ENCODE assay signal across 8 mouse cellular contexts in the genomic region with DNA sequence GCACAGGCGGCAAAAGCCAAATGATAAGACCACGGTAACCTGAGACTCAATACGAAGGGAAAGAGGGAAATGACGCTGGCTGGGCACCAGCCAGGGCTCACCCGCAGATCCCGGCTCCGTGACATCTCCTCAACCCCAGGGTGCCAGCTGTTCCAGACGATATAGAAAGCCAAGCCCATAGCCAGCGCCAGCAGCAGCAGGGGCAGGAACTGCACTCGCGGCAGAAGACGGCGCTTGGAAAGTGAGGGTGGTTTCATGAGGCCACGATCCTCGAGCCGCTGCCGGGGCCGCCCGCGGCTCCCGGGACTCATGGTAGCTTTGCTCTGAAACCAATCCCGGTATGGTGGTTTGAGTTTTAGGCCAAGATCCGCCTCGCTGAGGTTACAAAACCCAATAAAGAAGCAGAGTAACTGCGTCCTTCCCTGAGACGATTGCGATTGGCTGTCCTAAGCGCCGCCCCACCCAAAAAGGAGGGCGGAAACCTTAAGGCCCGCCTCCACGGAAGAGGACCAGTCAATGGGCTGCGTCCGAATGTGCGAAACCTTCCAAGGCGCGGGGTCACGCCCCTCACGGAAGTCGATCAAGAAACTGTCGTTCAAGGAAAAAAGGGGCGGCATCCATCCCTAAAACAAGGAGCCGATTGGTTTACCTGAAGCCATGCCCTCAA. TPM values are rescaled to one million over a fixed set of nuclear protein-coding genes. Genes with fewer than 3 reads are reported as not detected.
DNase-seq lines count a peak whose midpoint lies in the region; ATAC-seq and TF ChIP-seq lines count a peak whose summit lies in the region.

Gene Qpctl, minus strand, starts transcription at position 417 of the 667 bp plus-strand sequence.

- TF ChIP-seq RAD21 in MEL (IDR thresholded peaks at IDR 0.05; ENCODE audit: low read depth, low read length), result no peak

- no peaks in the 10 kb centered on the region for H3K27me3 ChIP-seq in MEL (ENCODE audit: control insufficient read depth in 1 of 2, insufficient read depth in 2 of 2, low read length in 2 of 2)
- H3K27me3 ChIP-seq in cerebellum, adult 2 months (ENCODE audit: control insufficient read depth, insufficient read depth, low read length), result no peaks in the 10 kb centered on the region
- no peaks in the 10 kb centered on the region for H3K27me3 ChIP-seq in forebrain, postnatal 0 days (ENCODE audit: insufficient read depth, low read length)
- no peaks in the 10 kb centered on the region for H3K27me3 ChIP-seq in lung, embryonic 15.5 days

- peaks cover 0 to 6% of the 10 kb centered on the region in 2 experiments; a peak in 2 of 4 replicates for H3K36me3 ChIP-seq in MEL (ENCODE audit: control insufficient read depth in 1 of 2, insufficient read depth in 2 of 2, low read length in 2 of 2)
- peaks cover 37% of the 10 kb centered on the region for H3K36me3 ChIP-seq in forebrain, postnatal 0 days (ENCODE audit: insufficient read depth)
- H3K36me3 ChIP-seq in lung, embryonic 15.5 days, result peaks cover 24% of the 10 kb centered on the region

- TF ChIP-seq POLR2A in MEL (IDR thresholded peaks at IDR 0.05; ENCODE audit: control insufficient read depth in 1 of 2, insufficient read depth in 1 of 2, low read depth in 1 of 2, low read length in 2 of 2, poor library complexity in 1 of 2), result peak; percentile 72 to 83
- peak; percentile 53; the same call in 1 of the 2 replicates for TF ChIP-seq POLR2A in cerebellum, adult 2 months (IDR thresholded peaks at IDR 0.05; ENCODE audit: borderline replicate concordance, insufficient read depth, low read length)

- under 1% methylated on average over 43 of the region's 43 CpGs for WGBS in cerebellum, adult 2 months
- under 1% methylated on average over 43 of the region's 43 CpGs for whole genome bisulfite sequencing in forebrain, postnatal 0 days
- under 1% methylated on average over 43 of the region's 43 CpGs for WGBS in lung, embryonic 15.5 days

- DNase-seq in MEL (ENCODE audit: low read depth, low spot score), result peak; percentile 100
- DNase-seq in cerebellum, adult 2 months, result peak; percentile 97 to 99
- DNase-seq in forebrain, postnatal 0 days, result peak; percentile 99
- peak; percentile 98 for DNase-seq in heart, postnatal 4 days
- peak; percentile 98 to 99 for DNase-seq in layer of hippocampus, adult 8-10 months (ENCODE audit: low spot score in 2 of 2)
- DNase-seq in ovary, adult 18-20 months (ENCODE audit: low spot score), result peak; percentile 99
- peak; percentile 100 for DNase-seq in thymus, postnatal 0 days (ENCODE audit: low spot score)

- no peaks in the 10 kb centered on the region for H3K9me3 ChIP-seq in MEL (replicated peaks; ENCODE audit: insufficient read depth, low read length)
- no peaks in the 10 kb centered on the region for H3K9me3 ChIP-seq in forebrain, postnatal 0 days (ENCODE audit: low read length)
- no peaks in the 10 kb centered on the region for H3K9me3 ChIP-seq in lung, embryonic 15.5 days

- H3K9ac ChIP-seq in MEL (ENCODE audit: control insufficient read depth, low read depth, low read length, poor library complexity, severe bottlenecking), result peak within 1 kb of the TSS; percentile 94
- H3K9ac ChIP-seq in forebrain, postnatal 0 days, result peak within 1 kb of the TSS; percentile 67
- peak within 1 kb of the TSS; percentile 67 for H3K9ac ChIP-seq in lung, embryonic 15.5 days

- H3K79me2 ChIP-seq in MEL (ENCODE audit: control insufficient read depth, insufficient read depth, low read length, poor library complexity), result peaks cover 14% of the 10 kb centered on the region

- H3K4me2 ChIP-seq in forebrain, postnatal 0 days (ENCODE audit: low read depth), result peak within 1 kb of the TSS; percentile 87
- H3K4me2 ChIP-seq in lung, embryonic 15.5 days, result peak within 1 kb of the TSS; percentile 81

- peak; percentile 97 for ATAC-seq in forebrain, postnatal 0 days
- peak; percentile 97 for ATAC-seq in lung, embryonic 15.5 days (ENCODE audit: borderline replicate concordance, extremely low read depth, low FRiP score, low TSS enrichment)

- H3K4me3 ChIP-seq in MEL (ENCODE audit: control insufficient read depth in 1 of 2, insufficient read depth in 1 of 2, low read depth in 2 of 2, low read length in 2 of 2), result peak within 1 kb of the TSS; percentile 88 to 89
- peak within 1 kb of the TSS; percentile 90 for H3K4me3 ChIP-seq in cerebellum, adult 2 months (replicated peaks; ENCODE audit: insufficient read depth, low read depth, low read length)
- peak within 1 kb of the TSS; percentile 66 for H3K4me3 ChIP-seq in forebrain, postnatal 0 days (ENCODE audit: low read depth, low read length)
- peak within 1 kb of the TSS; percentile 75 for H3K4me3 ChIP-seq in lung, embryonic 15.5 days

- TF ChIP-seq CTCF in MEL (IDR thresholded peaks at IDR 0.05 in 2 of 3, conservative IDR thresholded peaks at IDR 0.05 in 1 of 3; ENCODE audit: control insufficient read depth in 1 of 3, insufficient read depth in 1 of 3, low read depth in 2 of 3, low read length in 3 of 3, poor library complexity in 1 of 3, severe bottlenecking in 1 of 3), result 0 out of 6 replicates have a peak, but pooled peaks of 1 of the 3 experiments have one; percentile 8
- TF ChIP-seq CTCF in cerebellum, adult 2 months (IDR thresholded peaks at IDR 0.05; ENCODE audit: borderline replicate concordance, insufficient read depth, low read depth, low read length), result no peak
- 0 out of 2 replicates have a peak, but pooled peaks have one; percentile 13 for TF ChIP-seq CTCF in forebrain, postnatal 0 days (IDR thresholded peaks at IDR 0.05; ENCODE audit: low read depth)

- TF ChIP-seq EP300 in MEL (IDR thresholded peaks at IDR 0.05; ENCODE audit: low read depth in 1 of 2, low read length in 2 of 2), result no peak

- H3K4me1 ChIP-seq in MEL (ENCODE audit: control insufficient read depth in 1 of 2, insufficient read depth in 2 of 2, low read length in 2 of 2), result peaks cover 4 to 17% of the 10 kb centered on the region in 2 experiments; a peak in 3 of 4 replicates
- peaks cover 9% of the 10 kb centered on the region for H3K4me1 ChIP-seq in cerebellum, adult 2 months (ENCODE audit: control insufficient read depth, insufficient read depth, low read length)
- peaks cover 20% of the 10 kb centered on the region for H3K4me1 ChIP-seq in forebrain, postnatal 0 days (ENCODE audit: insufficient read depth)
- peaks cover 22% of the 10 kb centered on the region for H3K4me1 ChIP-seq in lung, embryonic 15.5 days

- peak within 1 kb of the TSS; percentile 94 for H3K27ac ChIP-seq in MEL (ENCODE audit: control insufficient read depth, low read depth, low read length)
- H3K27ac ChIP-seq in cerebellum, adult 2 months (ENCODE audit: insufficient read depth, low read length), result peak within 1 kb of the TSS; percentile 48
- H3K27ac ChIP-seq in forebrain, postnatal 0 days (ENCODE audit: low read depth, low read length), result peak within 1 kb of the TSS; percentile 88
- H3K27ac ChIP-seq in lung, embryonic 15.5 days, result peak within 1 kb of the TSS; percentile 82

TF ChIP-seq in MEL, 35 proteins besides CTCF, POLR2A, EP300 and RAD21 (continues in another document):
- TF ChIP-seq NRF1 (IDR thresholded peaks at IDR 0.05; ENCODE audit: insufficient read depth, low read depth, low read length, poor library complexity, severe bottlenecking) (no peak), ZC3H11A (IDR thresholded peaks at IDR 0.05; ENCODE audit: low read depth, low read length) (no peak), ZMIZ1 (IDR thresholded peaks at IDR 0.05; ENCODE audit: low read depth, low read length) (peak; percentile 78), MYB (IDR thresholded peaks at IDR 0.05; ENCODE audit: low read depth, low read length) (0 out of 2 replicates have a peak, but pooled peaks have one; percentile 28), ETS1 (IDR thresholded peaks at IDR 0.05; ENCODE audit: low read depth, low read length) (peak; percentile 46), KAT2A (conservative IDR thresholded peaks at IDR 0.05; ENCODE audit: low read depth, low read length) (0 out of 2 replicates have a peak, but pooled peaks have one; percentile 41), E2F4 (IDR thresholded peaks at IDR 0.05; ENCODE audit: borderline replicate concordance, low read depth, low read length) (0 out of 2 replicates have a peak, but pooled peaks have one; percentile 8), NELFE (IDR thresholded peaks at IDR 0.05; ENCODE audit: low read depth, low read length) (peak; percentile 77), ELF1 (IDR thresholded peaks at IDR 0.05; ENCODE audit: low read depth, low read length) (peak; percentile 87), RCOR1 (IDR thresholded peaks at IDR 0.05; ENCODE audit: low read depth, low read length) (no peak), TBP (IDR thresholded peaks at IDR 0.05; ENCODE audit: low read depth, low read length) (peak; percentile 82), UBTF (IDR thresholded peaks at IDR 0.05; ENCODE audit: borderline replicate concordance, insufficient read depth, low read depth, low read length) (no peak), MXI1 (IDR thresholded peaks at IDR 0.05; ENCODE audit: low read depth, low read length) (no peak; the same call in 1 of the 2 replicates), GABPA (IDR thresholded peaks at IDR 0.05; ENCODE audit: low read depth, low read length) (no peak), MEF2A (IDR thresholded peaks at IDR 0.05; ENCODE audit: extremely low read depth, insufficient replicate concordance, low read depth, low read length, poor library complexity, severe bottlenecking) (no peak), USF1 (IDR thresholded peaks at IDR 0.05; ENCODE audit: low read depth, low read length) (0 out of 2 replicates have a peak, but pooled peaks have one; percentile 13), MAFK (IDR thresholded peaks at IDR 0.05; ENCODE audit: borderline replicate concordance, low read depth, low read length) (no peak), MYC (IDR thresholded peaks at IDR 0.05; ENCODE audit: low read depth, low read length) (peak; percentile 67), JUND (IDR thresholded peaks at IDR 0.05; ENCODE audit: low read depth, low read length) (no peak), SIN3A (IDR thresholded peaks at IDR 0.05; ENCODE audit: low read length) (peak; percentile 17; the same call in 1 of the 2 replicates), TCF12 (IDR thresholded peaks at IDR 0.05; ENCODE audit: low read depth, low read length) (peak; percentile 45)

RNA-seq across cellular contexts. Expression of gene Qpctl, which starts in this region (rescaled TPM):
- total RNA-seq in MEL (2012; rRNA removed), result 3.1 and 3.4 TPM in 2 replicates
- polyA plus RNA-seq in MEL (2012; ENCODE audit: insufficient read depth in 1 of 2, insufficient read length in 2 of 2, low read depth in 1 of 2, low replicate concordance in 2 of 2, missing spikeins in 1 of 2), result 1 to 10 TPM in 1 of 2 experiments, not detected in 1; 6.5 TPM
- polyA plus RNA-seq in cerebellum, adult 2 months (2012; rRNA removed), result 15.7 TPM in 2 replicates
- total RNA-seq in forebrain, postnatal 0 days (2014; rRNA removed), result 12.3 and 14.4 TPM in 2 replicates
- 19.8 and 23.3 TPM in 2 replicates for polyA plus RNA-seq in forebrain, postnatal 0 days (2015; fragmentation: Nextera tagmentation; extraction: Ambion mirVana)
- total RNA-seq in heart, postnatal 4 days (2021), result 1 to 10 TPM; 6.9 to 7.7 TPM
- 10 to 100 TPM; 18.6 to 20.9 (median 20.4) TPM for total RNA-seq in layer of hippocampus, adult 8-10 months (2022)
- 15.2 and 15.3 TPM in 2 replicates for polyA plus RNA-seq in lung, embryonic 15.5 days (2015; fragmentation: Nextera tagmentation; extraction: Ambion mirVana)
- polyA plus RNA-seq in thymus, postnatal 0 days (2015; fragmentation: Nextera tagmentation; extraction: Ambion mirVana), result 10.1 and 11.5 TPM in 2 replicates

Comparison
In these comparisons a context has a peak if more than half of its experiments do, and no peak if none do; other contexts are left out.
1. Peak in every context shown above with its lines: DNase-seq, ATAC-seq, H3K4me3 ChIP-seq and H3K27ac ChIP-seq.